Mouse (Mus musculus) hindbrain, embryonic 11.5 days (tissue): Measurements from ENCODE around the gene Hs3st6. TPM values are rescaled to one million over a fixed set of nuclear protein-coding genes. Genes with fewer than 3 reads are reported as not detected.
"Not testable (repeated sequence)": the region's sequence is repeated elsewhere in the genome, so short reads cannot be mapped to it uniquely, and the experiment has no call there.

ENCODE experiments used
- ATAC-seq: fragments of 200-750 bp; cut with Nextera tagmentation; 2 replicates; pipeline ENCODE4 v1.8.0; 2017; ENCODE audit warnings: mild to moderate bottlenecking, moderate TSS enrichment, moderate library complexity; ENCODE audit not compliant: low FRiP score
- DNase-seq: peaks from one replicate; pipeline ENCODE4 v3.0.0-alpha.2; 2015; ENCODE audit warnings: low spot score
- H3K27ac ChIP-seq: fragments of 300-500 bp; sonication (generic); 2 replicates; pipeline ENCODE4 v1.5.1; 2014; ENCODE audit warnings: mild to moderate bottlenecking, low read depth, low read length
- H3K27me3 ChIP-seq: fragments of 300-500 bp; sonication (generic); 2 replicates; pipeline ENCODE4 v1.6.1; 2014; ENCODE audit warnings: mild to moderate bottlenecking, low read length, moderate library complexity, mixed read lengths; ENCODE audit not compliant: control insufficient read depth, insufficient read depth
- H3K36me3 ChIP-seq: fragments of 300-500 bp; sonication (generic); 2 replicates; pipeline ENCODE4 v1.6.1; 2014; ENCODE audit warnings: mild to moderate bottlenecking, low read length, moderate library complexity, mixed read lengths; ENCODE audit not compliant: control insufficient read depth, insufficient read depth
- H3K4me1 ChIP-seq: fragments of 300-500 bp; sonication (generic); replicated peaks from 2 replicates; pipeline ENCODE4 v1.6.1; 2014; ENCODE audit warnings: low read length, mixed read lengths; ENCODE audit not compliant: control insufficient read depth, insufficient read depth
- H3K4me2 ChIP-seq: fragments of 300-500 bp; sonication (generic); replicated peaks from 2 replicates; pipeline ENCODE4 v1.6.1; 2014; ENCODE audit warnings: mild to moderate bottlenecking, low read depth, low read length
- H3K4me3 ChIP-seq: fragments of 300-500 bp; sonication (generic); 2 replicates; pipeline ENCODE4 v1.5.1; 2014; ENCODE audit warnings: low read depth, low read length
- H3K9ac ChIP-seq: fragments of 300-500 bp; sonication (generic); 2 replicates; pipeline ENCODE4 v1.6.1; 2014; ENCODE audit warnings: low read depth, low read length
- H3K9me3 ChIP-seq: fragments of 300-500 bp; sonication (generic); 2 replicates; pipeline ENCODE4 v1.6.1; 2016; ENCODE audit warnings: low read length; ENCODE audit not compliant: control insufficient read depth
- WGBS: fragments of 180-500 bp; shearing (Covaris S2); extraction: QIAGEN DNeasy Blood & Tissue Kit; methylation state at CpG from one replicate; pipeline ENCODE4 v1.1.7; 2014; 5-methylcytosine and 5-hydroxymethylcytosine counted together
- polyA plus RNA-seq: library from polyadenylated mRNA; unstranded; fragments of >200 nt; fragmentation: Nextera tagmentation; extraction: Ambion mirVana; gene quantifications from 2 replicates; pipeline ENCODE4 v1.2.1, GENCODE M21; 2014

Gene Hs3st6
- polyA plus RNA-seq, 1 experiment from 2014 or later = 1.5 TPM

DNA sequence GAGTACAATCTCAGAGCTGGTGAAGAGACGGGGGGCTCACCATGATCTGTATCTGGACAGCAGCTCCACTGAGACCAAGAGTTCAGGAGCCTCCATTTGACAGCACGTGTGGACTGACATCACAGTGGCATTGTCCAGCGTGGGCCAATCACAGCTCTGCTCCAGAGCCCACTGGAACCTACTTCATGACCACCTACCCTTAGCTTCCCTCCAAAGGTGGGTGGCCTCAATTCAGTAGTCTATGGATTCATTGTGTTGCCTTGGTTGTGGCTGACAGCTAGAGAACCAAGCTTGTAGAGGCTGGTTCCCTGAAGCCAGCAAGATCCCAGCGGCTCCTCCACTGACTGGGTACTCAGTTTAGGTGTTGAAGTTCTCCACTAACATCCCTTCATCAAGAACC, 34.8 kb upstream of the Hs3st6 start, which contains the start of the genes Rnf151 and Rps2:
Rnf151 (minus strand) TSS at position 121 of the 400 bp plus-strand sequence.
Rps2 (plus strand) TSS at position 174 of the 400 bp plus-strand sequence.
- no peaks in the 10 kb centered on the region for H3K9me3 ChIP-seq
- DNase-seq (no peak), ATAC-seq (no peak)
- 86% methylated on average over 4 of the region's 4 CpGs for WGBS
- 0 out of 2 replicates have a peak, but pooled peaks cover 6% of the 10 kb centered on the region for H3K36me3 ChIP-seq
- peak within 1 kb of the TSS; percentile 75 for H3K4me3 ChIP-seq
- no peaks in the 10 kb centered on the region for H3K27me3 ChIP-seq
- peak within 1 kb of the TSS; percentile 61 for H3K4me2 ChIP-seq
- H3K27ac ChIP-seq = no peak within 1 kb of the TSS
- peaks cover 6% of the 10 kb centered on the region for H3K4me1 ChIP-seq
- no peak within 1 kb of the TSS for H3K9ac ChIP-seq

GRCm38 (mm10) chr17:24718938-24719337, 33.9 kb upstream of the Hs3st6 start:
- 60% methylated on average over 5 of the region's 5 CpGs for WGBS
- H3K27ac ChIP-seq, H3K36me3 ChIP-seq, DNase-seq, H3K27me3 ChIP-seq, H3K9me3 ChIP-seq, ATAC-seq: not testable (repeated sequence)
- Histone ChIP-seq H3K4me2 (peak overlapping the region; percentile 61), H3K9ac (peak overlapping the region; percentile 81; the same call in 1 of the 2 replicates), H3K4me1 (peaks cover 10% of the 10 kb centered on the region), H3K4me3 (peak overlapping the region; percentile 75)

DNA sequence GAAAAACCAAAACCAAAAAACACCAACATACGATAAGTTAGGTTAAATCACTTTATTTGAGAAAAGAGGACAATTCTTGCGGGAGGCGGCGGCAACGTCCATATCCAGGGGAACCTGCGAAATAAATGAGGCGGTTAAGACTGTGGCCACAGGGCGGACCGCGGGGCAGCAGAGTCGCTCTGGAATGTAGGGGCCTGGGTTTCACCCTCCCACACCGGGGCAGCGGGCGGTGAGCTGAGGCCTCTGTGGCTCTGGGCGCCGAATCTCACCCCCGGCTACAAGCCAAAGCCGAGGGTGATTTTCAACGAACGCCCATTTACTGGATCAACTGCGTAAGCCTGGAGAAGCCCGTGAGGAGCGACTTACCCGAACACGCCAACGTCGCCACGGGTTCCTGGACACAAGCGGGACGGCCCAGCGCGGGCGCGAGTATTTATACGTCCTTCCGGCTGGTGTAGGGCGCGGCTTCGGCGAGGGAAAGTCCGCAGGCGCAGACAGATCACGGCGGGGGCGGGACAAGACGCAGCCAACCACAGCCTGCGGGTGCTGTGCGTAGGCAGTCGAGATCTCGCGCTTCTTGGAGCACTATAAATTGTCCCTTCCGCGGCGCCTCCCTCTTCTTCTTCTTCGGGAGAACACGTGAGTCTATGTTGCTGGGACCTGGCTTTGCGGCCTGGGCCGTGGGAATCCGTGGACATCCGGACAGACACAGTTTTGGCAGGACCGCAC, 33.1 kb upstream of the Hs3st6 start:
- DNase-seq (peak; percentile 98), ATAC-seq (peak; percentile 97)
- H3K27me3 ChIP-seq = no peaks in the 10 kb centered on the region
- under 1% methylated on average over 58 of the region's 61 CpGs for WGBS
- peak overlapping the region; percentile 81 for H3K9ac ChIP-seq
- H3K4me1 ChIP-seq = peaks cover 10% of the 10 kb centered on the region
- H3K4me3 ChIP-seq = peak overlapping the region; percentile 75
- 0 out of 2 replicates have a peak, but pooled peaks cover 6% of the 10 kb centered on the region for H3K36me3 ChIP-seq
- H3K4me2 ChIP-seq = peak overlapping the region; percentile 80
- H3K27ac ChIP-seq = peak overlapping the region; percentile 56
- H3K9me3 ChIP-seq = no peaks in the 10 kb centered on the region

GRCm38 (mm10) chr17:24720616-24721015, 32.2 kb upstream of the Hs3st6 start:
- Histone ChIP-seq H3K4me1 (peaks cover 10% of the 10 kb centered on the region), H3K9ac (peak overlapping the region; percentile 80), H3K4me3 (peak overlapping the region; percentile 75), H3K4me2 (peak overlapping the region; percentile 80)
- ATAC-seq, H3K36me3 ChIP-seq, H3K27me3 ChIP-seq, H3K9me3 ChIP-seq, H3K27ac ChIP-seq: not testable (repeated sequence)
- 3% methylated on average over 10 of the region's 11 CpGs for WGBS
- DNase-seq = peak; percentile 28

DNA sequence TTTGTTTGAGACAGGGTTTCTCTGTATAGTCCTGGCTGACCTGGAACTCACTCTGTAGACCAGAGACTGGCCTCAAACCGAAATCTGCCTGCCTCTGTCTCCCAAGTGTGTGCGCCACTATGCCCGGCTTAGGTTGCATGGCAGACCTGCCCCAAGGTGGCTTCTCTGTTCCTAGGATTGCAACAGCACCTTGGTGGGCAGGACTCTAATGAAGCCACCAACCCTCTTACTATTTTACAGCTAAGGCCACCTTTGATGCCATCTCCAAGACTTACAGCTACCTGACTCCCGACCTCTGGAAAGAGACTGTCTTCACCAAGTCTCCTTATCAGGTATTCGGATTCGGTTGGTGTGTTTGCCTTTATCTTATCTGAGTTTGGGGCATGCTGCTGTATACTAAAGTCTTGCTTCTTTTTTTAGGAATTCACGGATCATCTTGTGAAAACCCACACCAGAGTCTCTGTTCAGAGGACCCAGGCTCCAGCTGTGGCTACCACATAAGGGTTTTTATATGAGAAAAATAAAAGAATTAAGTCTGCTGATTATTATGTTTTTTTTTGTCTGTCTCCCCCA, 31.3 kb upstream of the Hs3st6 start:
- not testable (repeated sequence) for ATAC-seq, H3K9me3 ChIP-seq, DNase-seq, H3K36me3 ChIP-seq, H3K27me3 ChIP-seq, H3K9ac ChIP-seq, H3K27ac ChIP-seq
- WGBS = 71% methylated on average over 7 of the region's 7 CpGs
- Histone ChIP-seq H3K4me3 (peak overlapping the region; percentile 75), H3K4me1 (peaks cover 10% of the 10 kb centered on the region), H3K4me2 (peak overlapping the region; percentile 39)

DNA sequence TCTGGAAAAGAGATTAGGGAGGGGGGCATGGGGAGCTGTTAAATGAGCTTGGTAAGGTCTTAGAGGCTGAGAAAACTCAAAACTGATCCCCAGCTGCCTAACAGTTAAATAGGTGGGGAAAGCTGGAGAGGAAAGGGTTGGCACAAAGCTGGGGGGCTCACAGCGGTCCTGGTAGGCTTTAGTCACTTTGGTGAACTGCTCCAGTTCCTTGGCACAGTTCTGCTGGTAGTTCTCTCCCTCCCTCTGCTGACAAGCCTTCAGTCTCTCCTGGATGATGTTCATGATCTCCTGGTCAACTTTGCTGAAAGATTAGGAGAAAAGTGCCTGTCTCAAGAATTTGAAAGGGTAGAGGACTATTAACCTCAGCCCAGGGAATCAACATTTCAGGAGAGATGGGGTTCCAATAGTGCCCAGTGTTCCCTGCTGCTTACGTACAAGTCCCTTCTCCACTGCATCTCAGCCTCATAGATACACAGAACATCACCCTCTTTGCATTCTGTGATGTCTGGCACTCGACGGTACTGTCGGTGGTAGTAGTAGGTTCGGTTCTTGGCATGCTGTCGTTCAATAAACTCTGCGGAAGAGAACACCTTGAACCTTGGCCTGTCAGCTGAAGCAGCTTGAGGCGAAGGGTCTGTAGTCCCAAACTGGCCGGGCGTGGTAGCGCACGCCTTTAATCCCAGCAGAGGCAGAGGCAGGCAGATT, 30.4 kb upstream of the Hs3st6 start:
- Histone ChIP-seq H3K27ac (no peak overlapping the region), H3K4me1 (peaks cover 10% of the 10 kb centered on the region), H3K9me3 (no peaks in the 10 kb centered on the region), H3K4me2 (no peak overlapping the region), H3K4me3 (no peak overlapping the region), H3K9ac (no peak overlapping the region), H3K36me3 (0 out of 2 replicates have a peak, but pooled peaks cover 4% of the 10 kb centered on the region), H3K27me3 (no peaks in the 10 kb centered on the region)
- DNase-seq = peak; percentile 18
- WGBS = 33% methylated on average over 13 of the region's 13 CpGs
- ATAC-seq = no peak

DNA sequence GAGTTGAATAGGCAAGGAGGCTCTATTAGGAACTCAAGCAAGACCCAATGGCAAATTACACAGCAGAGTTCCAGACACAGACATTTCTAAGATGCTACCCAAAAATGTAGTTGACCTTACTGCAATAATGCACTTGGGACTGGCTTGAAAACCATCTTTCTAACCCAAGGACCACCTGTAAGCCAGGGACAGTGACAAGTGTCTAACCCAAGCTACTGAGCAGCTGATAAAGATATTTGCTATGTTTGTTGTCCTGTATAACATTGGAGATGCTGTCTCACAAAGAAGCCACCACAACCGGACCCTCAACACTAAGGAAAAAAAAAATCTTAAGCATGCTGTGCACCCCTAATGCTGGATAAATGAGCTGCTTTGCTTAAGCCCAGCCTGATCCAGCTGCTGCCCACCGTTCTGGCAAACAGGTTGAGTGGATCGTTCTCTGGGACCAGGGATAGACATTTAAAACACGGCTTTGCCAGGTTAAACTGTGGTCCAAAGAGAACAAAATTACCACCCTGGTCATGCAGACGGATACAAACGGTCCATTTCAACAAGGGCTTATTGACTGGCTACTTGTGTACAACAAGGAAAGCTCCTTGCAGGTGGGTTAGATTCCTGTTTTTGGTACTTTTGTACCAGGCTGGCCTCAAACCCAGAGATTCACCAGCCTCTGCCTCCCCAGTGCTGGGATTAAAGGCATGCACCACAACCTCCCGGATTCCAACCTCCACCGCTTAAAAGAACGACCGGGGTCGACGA, 29.5 kb upstream of the Hs3st6 start:
- Histone ChIP-seq H3K27ac (peak overlapping the region; percentile 17; the same call in 1 of the 2 replicates), H3K36me3 (0 out of 2 replicates have a peak, but pooled peaks cover 4% of the 10 kb centered on the region), H3K4me1 (peaks cover 10% of the 10 kb centered on the region), H3K9ac (peak overlapping the region; percentile 84), H3K4me2 (peak overlapping the region; percentile 77), H3K4me3 (peak overlapping the region; percentile 85), H3K9me3 (no peaks in the 10 kb centered on the region), H3K27me3 (no peaks in the 10 kb centered on the region; the same call in 1 of the 2 replicates)
- WGBS = 4% methylated on average over 12 of the region's 12 CpGs
- DNase-seq (no peak), ATAC-seq (no peak)

DNA sequence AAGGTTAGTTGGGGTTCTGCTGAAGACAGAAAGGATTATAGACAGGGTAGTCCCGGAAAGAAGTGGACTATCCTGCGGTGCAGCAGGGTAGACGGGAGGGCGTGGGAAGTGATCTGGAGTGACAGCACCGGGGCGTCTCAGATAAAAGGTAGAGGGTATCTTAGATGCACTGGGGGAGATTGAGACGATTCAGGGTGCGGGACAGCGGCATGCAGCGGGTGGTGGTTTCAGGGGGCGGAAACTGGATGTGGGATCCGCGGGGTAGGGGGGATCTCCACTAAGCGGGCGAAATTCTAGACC, 29.0 kb upstream of the Hs3st6 start:
- H3K27me3 ChIP-seq = no peaks in the 10 kb centered on the region; the same call in 1 of the 2 replicates
- WGBS = under 1% methylated on average over 15 of the region's 15 CpGs
- DNase-seq (no peak), ATAC-seq (no peak)
- peak overlapping the region; percentile 85 for H3K4me3 ChIP-seq
- H3K4me1 ChIP-seq = peaks cover 10% of the 10 kb centered on the region
- 0 out of 2 replicates have a peak, but pooled peaks cover 4% of the 10 kb centered on the region for H3K36me3 ChIP-seq
- H3K9me3 ChIP-seq = no peaks in the 10 kb centered on the region
- H3K9ac ChIP-seq = peak overlapping the region; percentile 84
- H3K4me2 ChIP-seq = peak overlapping the region; percentile 77
- peak overlapping the region; percentile 37 for H3K27ac ChIP-seq
